ENCODE assay signal across 16 mouse cellular contexts in the genomic region with DNA sequence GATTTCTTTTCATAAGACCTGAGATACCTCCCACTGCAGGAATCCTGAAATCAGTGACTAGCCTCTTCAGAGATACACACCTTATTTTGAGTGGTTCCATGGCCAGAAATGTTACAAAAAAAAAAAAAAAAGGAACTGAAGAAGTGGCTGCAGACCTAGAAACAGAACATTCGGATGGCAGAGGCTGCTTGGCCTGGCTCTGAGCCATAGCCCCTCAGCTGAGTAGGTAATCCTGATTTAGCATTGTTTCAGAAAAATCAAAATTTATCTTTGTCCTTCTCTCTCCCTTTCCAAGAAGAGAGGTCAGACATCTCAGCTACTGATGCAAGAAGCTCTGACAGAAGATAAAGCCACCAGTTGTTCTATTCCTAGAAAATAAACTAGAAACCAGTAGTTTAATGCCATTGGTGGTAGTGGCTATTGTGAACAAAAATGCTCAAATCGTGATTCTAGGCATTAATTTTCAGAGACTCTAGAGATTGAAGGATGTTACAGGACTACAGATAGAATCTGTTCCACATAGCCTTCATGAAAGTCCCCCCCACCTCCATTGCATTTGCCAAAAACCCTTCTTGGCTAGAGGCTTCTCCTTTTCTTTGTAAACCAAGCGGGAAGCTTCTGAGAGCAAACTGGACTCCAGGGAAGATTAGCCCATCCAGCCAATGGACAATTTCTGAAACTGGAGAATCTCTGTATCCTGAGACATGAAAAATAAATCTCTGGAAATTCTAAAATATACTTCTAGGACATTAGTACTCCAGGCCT. TPM values are rescaled to one million over a fixed set of nuclear protein-coding genes. Genes with fewer than 3 reads are reported as not detected.
DNase-seq lines count a peak whose midpoint lies in the region; ATAC-seq and TF ChIP-seq lines count a peak whose summit lies in the region.
"Had no signal": no experiment of that assay in that cellular context is flagged by ENCODE, and none has a peak within 500 bp of the region (broad histone marks: within the 10 kb centered on the region; RNA-seq: fewer than 3 reads in every experiment).

No protein-coding gene starts in this region.

- H3K27me3 ChIP-seq in midbrain, embryonic 13.5 days, result peaks cover 95% of the 10 kb centered on the region

- H3K4me3 ChIP-seq in left cerebral cortex, adult 2 months, result no peak overlapping the region
- H3K4me3 ChIP-seq in midbrain, embryonic 13.5 days (replicated peaks), result no peak overlapping the region
- H3K4me3 ChIP-seq: heart, embryonic 13.5 days; limb, embryonic 12.5 days; neural tube, embryonic 12.5 days had no signal

- intact Hi-C loops in left cerebral cortex, postnatal 4 days (cut with DNase I), result loop anchor here (5.0 to 10.0 kb wide), 2 partner anchors 581 to 677 kb away; no protein-coding TSS in a partner anchor
- intact Hi-C loops in left cerebral cortex, adult 2 months (cut with DNase I), result no loop called here

- no peaks in the 10 kb centered on the region for H3K9me3 ChIP-seq in midbrain, embryonic 13.5 days
- H3K9me3 ChIP-seq: heart, embryonic 13.5 days; limb, embryonic 12.5 days; neural tube, embryonic 12.5 days had no signal

- peak overlapping the region; percentile 2; the same call in 1 of the 2 replicates for H3K4me2 ChIP-seq in midbrain, embryonic 13.5 days (replicated peaks)
- H3K4me2 ChIP-seq: heart, embryonic 13.5 days; limb, embryonic 12.5 days had no signal

- DNase-seq in cerebellum, adult 8-10 months, result peak; percentile 29
- DNase-seq in cerebellum, adult 11 months, result no peak
- peak; percentile 59 for DNase-seq in left cerebral cortex, postnatal 4 days
- no peak for DNase-seq in left cerebral cortex, adult 2 months (ENCODE audit: extremely low spot score in 1 of 2, low spot score in 2 of 2)
- no peak for DNase-seq in right cerebral cortex, postnatal 10 days (ENCODE audit: low spot score in 2 of 2)
- no peak for DNase-seq in frontal cortex, postnatal 10 days (ENCODE audit: low spot score in 2 of 2)
- DNase-seq in layer of hippocampus, postnatal 10 days (ENCODE audit: low spot score in 2 of 2), result no peak
- DNase-seq: adrenal gland, postnatal 14 days; kidney, adult 9 months had no signal

- no peak overlapping the region for H3K9ac ChIP-seq in midbrain, embryonic 13.5 days (replicated peaks)
- H3K9ac ChIP-seq: heart, embryonic 13.5 days; limb, embryonic 12.5 days; neural tube, embryonic 12.5 days had no signal

- 34% methylated on average over 3 of the region's 3 CpGs for WGBS in midbrain, embryonic 13.5 days

- H3K4me1 ChIP-seq in midbrain, embryonic 13.5 days (replicated peaks), result peaks cover 17% of the 10 kb centered on the region

- no peaks in the 10 kb centered on the region for H3K36me3 ChIP-seq in midbrain, embryonic 13.5 days
- H3K36me3 ChIP-seq: heart, embryonic 13.5 days; limb, embryonic 12.5 days; neural tube, embryonic 12.5 days had no signal

- no peak overlapping the region for H3K27ac ChIP-seq in left cerebral cortex, adult 2 months
- H3K27ac ChIP-seq in midbrain, embryonic 13.5 days, result 0 out of 2 replicates have a peak overlapping the region, but pooled peaks have one; percentile 39
- H3K27ac ChIP-seq: heart, embryonic 13.5 days; limb, embryonic 12.5 days; neural tube, embryonic 12.5 days had no signal

- no peak for TF ChIP-seq CTCF in left cerebral cortex, adult 2 months (IDR thresholded peaks at IDR 0.05)

- no peak for ATAC-seq in midbrain, embryonic 13.5 days

RNA-seq across cellular contexts. Expression of gene Zic1, which starts 8.4 kb away (rescaled TPM):
- total RNA-seq in left cerebral cortex, postnatal 4 days (2021), result 10 to 100 TPM; 21.4 to 28.8 TPM
- 10 to 100 TPM; 15.8 to 16.0 TPM for total RNA-seq in left cerebral cortex, adult 2 months (2021)
- polyA plus RNA-seq in midbrain, embryonic 13.5 days (2015; fragmentation: Nextera tagmentation; extraction: Ambion mirVana), result 14.8 and 16.4 TPM in 2 replicates
- total RNA-seq in layer of hippocampus, postnatal 10 days (2021), result 10 to 100 TPM; 16.7 to 25.1 TPM
- total RNA-seq: adrenal gland, postnatal 14 days had no signal
- polyA plus RNA-seq: heart, embryonic 13.5 days; small intestine, adult 2 months; thymus, postnatal 0 days had no signal

RNA-seq across cellular contexts. Expression of gene Zic4, which starts 11.8 kb away (rescaled TPM):
- total RNA-seq in left cerebral cortex, postnatal 4 days (2021), result 1 to 10 TPM; 9.4 to 10.0 TPM
- total RNA-seq in left cerebral cortex, adult 2 months (2021), result 1 to 10 TPM; 4.0 to 4.6 TPM
- polyA plus RNA-seq in midbrain, embryonic 13.5 days (2015; fragmentation: Nextera tagmentation; extraction: Ambion mirVana), result 53.2 and 56.6 TPM in 2 replicates
- 1 to 10 TPM; 7.1 to 7.5 TPM for total RNA-seq in layer of hippocampus, postnatal 10 days (2021)
- total RNA-seq: adrenal gland, postnatal 14 days had no signal
- polyA plus RNA-seq: heart, embryonic 13.5 days; liver, embryonic 16.5 days; small intestine, adult 2 months; thymus, postnatal 0 days had no signal

Comparison
In these comparisons a context has a peak if more than half of its experiments do, and no peak if none do; other contexts are left out.
1. DNase-seq: peak in cerebellum, adult 8-10 months (single experiment) and left cerebral cortex, postnatal 4 days (single experiment); none in cerebellum, adult 11 months (single experiment), left cerebral cortex, adult 2 months (0 of 2), right cerebral cortex, postnatal 10 days (0 of 2), frontal cortex, postnatal 10 days (0 of 2) and layer of hippocampus, postnatal 10 days (0 of 2).